Mouse (Mus musculus): Measurements from ENCODE around the gene Gm10961.

DNA sequence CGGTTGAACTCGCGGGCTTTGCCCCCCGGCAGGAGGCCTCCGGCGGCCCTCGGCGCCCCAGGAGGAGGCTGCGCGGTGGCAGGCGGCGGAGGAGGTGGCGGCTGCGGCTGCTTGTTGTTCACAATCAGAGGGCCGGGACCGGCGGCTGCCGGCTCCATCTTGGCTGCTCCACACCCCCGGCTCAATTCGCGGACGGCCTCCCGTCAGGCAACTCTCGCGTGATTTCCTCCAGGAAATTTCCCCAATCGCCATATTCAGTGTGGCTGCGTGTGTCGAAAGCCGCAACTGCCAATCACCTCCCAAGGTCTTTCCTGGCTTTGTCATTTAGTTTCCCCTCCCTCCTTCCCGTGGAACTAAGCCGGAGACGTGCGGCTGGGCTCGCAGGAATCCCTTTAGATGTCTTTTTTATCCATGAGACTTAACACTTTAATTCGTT, 419 bp downstream of the Gm10961 start, which contains the start of gene Strip1:
- TF ChIP-seq CTCF (IDR thresholded peaks at IDR 0.05; ENCODE audit: insufficient read depth, low read depth, low read length) (no peak), POLR2A (IDR thresholded peaks at IDR 0.05; ENCODE audit: insufficient read depth, low read depth, low read length) (peak; percentile 59)

Measured in olfactory bulb, adult 2 months (tissue).